Mouse (Mus musculus) ovary, adult 18-20 months (tissue): ENCODE data around the gene Defb20.

Experiments used
- DNase-seq: peaks from one replicate; pipeline ENCODE4 v3.0.0; 2022; ENCODE audit warnings: low spot score, mixed read lengths

Defb20 gene

DNA sequence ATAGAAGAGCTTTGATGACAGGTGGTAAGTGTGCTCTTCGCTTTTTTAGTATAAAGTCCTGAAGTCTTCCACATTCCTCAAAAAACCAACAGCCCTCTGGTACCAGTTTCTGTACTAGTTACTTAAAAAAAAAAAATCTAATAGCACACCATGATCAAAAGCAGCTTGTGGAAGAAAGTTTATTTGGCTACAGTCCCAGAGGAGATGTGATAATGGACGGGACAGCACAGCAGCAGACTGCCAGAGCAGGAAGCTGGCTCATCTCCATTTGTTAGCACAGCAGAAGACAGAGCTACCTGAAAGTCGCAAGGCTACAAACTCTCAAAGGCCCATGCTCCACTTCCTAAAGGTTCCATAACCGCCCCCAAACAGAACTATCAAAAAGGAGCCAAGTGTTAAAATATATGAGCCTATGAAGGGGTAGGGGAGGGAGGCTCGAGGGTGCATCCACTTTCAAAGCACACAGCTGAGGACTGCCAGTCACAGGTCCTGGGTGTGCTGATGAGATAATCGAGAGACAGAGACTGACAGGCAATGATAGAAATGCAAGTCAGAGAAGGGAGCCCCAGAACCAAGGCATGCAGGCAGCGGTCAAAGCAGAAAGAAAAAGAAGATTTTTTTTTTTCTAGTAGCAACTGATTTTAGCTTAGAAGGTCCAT is 23.5 kb downstream of the Defb20 start:
- DNase-seq = no peak

DNA sequence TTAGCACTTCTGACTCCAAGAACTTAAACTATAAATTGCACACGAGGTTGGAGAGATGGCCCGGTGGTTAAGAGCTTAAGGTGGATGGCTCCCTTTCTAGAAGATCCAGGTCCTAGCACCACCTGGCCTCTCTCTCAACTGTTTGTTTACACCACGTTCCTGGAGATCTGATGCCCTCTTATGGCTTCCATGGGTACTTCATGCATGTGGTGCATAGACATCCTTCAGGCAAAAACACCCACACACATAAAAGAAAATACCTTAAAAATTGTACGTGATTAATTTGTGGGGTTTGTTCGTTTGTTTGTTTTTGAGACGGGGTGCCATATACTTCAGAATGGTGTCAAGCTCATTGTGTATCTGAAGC is 24.0 kb downstream of the Defb20 start:
- no peak for DNase-seq

DNA sequence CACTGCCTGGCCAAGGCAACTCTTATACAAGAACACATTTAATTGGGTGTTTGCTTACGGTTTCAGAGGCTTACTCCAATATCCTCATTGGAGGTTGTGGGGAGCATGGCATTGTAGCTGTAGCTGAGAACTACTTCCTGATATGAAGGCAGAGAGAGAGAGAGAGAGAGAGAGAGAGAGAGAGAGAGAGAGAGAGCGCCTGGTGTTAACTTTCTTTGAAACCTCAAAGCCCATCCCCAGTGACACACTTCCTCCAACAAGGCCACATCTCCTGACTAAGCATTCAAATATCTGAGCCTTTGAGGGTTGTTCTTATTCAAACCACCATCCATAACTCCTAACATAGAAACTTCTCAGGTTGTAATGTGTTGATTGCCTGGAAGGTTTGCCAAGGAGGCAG is 27.1 kb downstream of the Defb20 start:
- DNase-seq = no peak

DNA sequence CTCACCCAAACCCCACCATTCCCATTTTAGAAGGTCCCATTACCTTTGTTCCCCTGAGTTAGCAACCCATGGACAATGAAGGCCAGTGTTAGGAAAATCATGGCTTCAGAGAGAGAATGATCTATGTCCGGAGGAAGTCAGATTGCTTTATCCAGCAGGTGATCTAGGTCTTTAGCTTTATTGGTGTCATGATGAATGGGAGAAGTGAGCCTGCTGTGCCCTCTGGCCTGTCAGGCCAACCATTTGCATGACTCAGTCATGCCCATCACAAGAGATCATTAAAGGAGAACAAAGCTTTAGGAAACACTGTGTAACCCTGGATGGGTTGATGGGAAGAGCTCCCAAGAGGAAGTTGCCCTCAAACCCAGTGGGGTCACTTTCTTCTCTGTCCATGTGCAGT is 34.7 kb downstream of the Defb20 start, which contains the start of gene Defb26:
Gene Defb26, minus strand, starts transcription at position 101 of the 400 bp plus-strand sequence.
- no peak for DNase-seq

- no peak for DNase-seq
Measured at GRCm38 (mm10) chr2:152516084-152516483, 39.2 kb downstream of the Defb20 start.

DNA sequence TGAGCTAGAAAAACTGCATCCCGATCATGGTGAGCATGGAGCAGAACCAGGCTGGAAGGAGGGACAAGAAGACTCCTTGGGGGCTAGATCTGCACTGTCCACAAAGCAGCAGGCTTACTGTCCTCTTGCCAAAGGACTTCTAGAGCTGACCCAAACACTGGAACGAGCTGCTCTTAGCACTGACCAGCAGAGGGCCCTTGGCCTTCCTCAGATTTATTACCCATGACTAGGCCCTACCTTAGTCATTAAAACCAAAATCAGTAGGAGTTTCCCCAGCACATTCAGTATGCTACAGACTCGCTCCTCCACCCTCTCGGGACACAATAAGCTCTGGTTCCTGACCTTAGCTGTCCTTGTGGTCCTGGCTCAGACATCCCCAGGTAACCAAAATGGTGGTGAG is 41.1 kb downstream of the Defb20 start, which contains the start of gene Defb28:
Gene Defb28, plus strand, starts transcription at position 275 of the 400 bp plus-strand sequence.
- no peak for DNase-seq
